Mouse (Mus musculus) layer of hippocampus, postnatal 25 days (tissue): ENCODE measurements around the gene S100a10. TPM values are rescaled to one million over a fixed set of nuclear protein-coding genes. Genes with fewer than 3 reads are reported as not detected.
"Not testable (repeated sequence)": the region's sequence is repeated elsewhere in the genome, so short reads cannot be mapped to it uniquely, and the experiment has no call there.

Source experiments
- DNase-seq, 2 experiments: peaks; one replicate each; pipeline ENCODE4 v3.0.0; 2022; ENCODE audit warnings: mixed read lengths in 2 of 2, low spot score in 1 of 2; ENCODE audit errors: extremely low spot score in 1 of 2
- total RNA-seq, 2 experiments: library from RNA; stranded (reverse); gene quantifications; 2 replicates each; pipeline ENCODE4 v1.2.3; 2021

Gene S100a10
- total RNA-seq, 2 experiments from 2014 or later = 15.0 to 23.5 TPM

GRCm38 (mm10) chr3:93579317-93580038 lies 24.6 kb downstream of the S100a10 start:
- no peak for DNase-seq

DNA sequence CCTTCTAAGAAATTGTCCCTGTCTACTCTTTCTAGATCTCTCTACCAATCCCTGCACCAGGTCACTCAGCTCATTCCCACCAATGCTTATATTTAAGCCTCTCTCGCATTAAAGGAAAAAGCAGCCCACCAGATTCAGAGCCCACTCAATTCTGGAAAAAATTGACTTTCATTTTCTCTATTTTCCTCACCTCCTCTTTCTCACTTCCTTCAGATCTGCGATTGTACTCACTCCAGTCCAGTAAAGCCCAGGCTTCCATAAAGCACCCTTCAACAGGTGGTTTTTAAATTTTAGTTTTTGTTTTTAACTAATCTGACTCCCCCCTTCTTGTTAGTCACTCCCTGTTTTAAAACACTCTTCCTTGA lies 25.1 kb downstream of the S100a10 start:
- no peak for DNase-seq

GRCm38 (mm10) chr3:93580946-93581345 lies 26.1 kb downstream of the S100a10 start:
- DNase-seq = no peak

- DNase-seq = no peak
Observed at GRCm38 (mm10) chr3:93581687-93582086, 26.8 kb downstream of the S100a10 start.

GRCm38 (mm10) chr3:93583056-93583455 lies 28.2 kb downstream of the S100a10 start:
- no peak for DNase-seq

GRCm38 (mm10) chr3:93589629-93590028 lies 34.7 kb downstream of the S100a10 start:
- DNase-seq = no peak

- no peak for DNase-seq
Observed at GRCm38 (mm10) chr3:93590256-93590655, 35.4 kb downstream of the S100a10 start.

DNA sequence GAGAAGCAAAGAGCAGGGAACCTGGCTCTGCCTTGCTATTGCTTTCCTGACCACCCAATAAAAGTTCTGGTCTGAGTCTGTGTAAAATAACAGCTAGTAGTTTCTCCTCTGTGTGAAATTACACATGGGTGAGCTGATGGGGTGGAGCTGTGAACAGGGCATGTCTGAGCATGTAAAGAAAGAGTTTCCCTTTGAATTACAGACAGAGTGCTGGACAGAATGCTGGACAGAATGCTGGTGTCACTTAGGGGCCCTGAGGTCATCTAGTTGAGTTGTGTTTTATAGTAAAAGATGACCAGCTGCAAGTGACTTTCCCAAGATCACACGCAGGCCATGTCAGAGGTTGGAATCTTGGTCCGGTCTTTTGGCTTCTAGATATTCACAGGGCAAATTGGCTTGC lies 37.2 kb downstream of the S100a10 start:
- DNase-seq = no peak

DNA sequence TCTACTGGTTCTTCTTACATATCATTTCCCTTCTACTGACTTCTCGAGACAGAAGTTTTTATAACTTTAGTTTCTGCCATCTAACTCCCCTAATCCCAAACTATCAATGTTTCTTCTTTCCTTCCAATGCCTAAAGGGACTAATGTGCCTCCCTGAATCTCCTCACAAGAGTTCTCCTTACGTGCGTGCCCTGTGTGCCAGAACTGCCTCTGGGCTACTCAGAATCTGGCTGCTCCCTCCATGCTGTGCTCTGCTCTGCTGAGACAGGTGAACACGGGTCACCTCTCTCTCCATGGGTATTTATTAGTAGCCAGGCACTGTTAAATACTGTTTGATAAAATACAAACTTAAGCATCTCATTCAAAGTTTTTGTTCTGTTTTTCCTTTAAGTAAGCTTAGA lies 38.1 kb downstream of the S100a10 start:
- no peak for DNase-seq

DNA sequence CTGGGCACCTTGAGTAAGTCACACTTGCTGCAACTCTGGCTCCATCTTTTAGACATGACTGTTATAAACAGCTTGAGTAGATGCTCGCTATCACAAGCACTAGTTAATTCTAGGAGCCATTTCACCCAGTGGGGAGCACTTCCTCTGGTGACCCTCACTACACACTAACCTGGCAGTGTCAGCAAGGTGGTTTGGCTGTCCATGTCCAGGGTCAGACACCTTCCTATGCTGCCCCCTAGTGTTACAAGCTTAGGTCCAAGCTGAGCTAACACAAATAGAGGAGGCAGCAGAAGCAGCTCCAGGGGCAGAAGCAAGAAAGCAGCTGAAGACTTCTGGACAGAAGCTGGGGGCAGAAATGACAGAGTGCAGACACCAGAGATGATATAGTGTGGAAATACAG lies 38.6 kb downstream of the S100a10 start:
- DNase-seq = no peak

GRCm38 (mm10) chr3:93596632-93597031 lies 41.8 kb downstream of the S100a10 start:
- no peak for DNase-seq

DNA sequence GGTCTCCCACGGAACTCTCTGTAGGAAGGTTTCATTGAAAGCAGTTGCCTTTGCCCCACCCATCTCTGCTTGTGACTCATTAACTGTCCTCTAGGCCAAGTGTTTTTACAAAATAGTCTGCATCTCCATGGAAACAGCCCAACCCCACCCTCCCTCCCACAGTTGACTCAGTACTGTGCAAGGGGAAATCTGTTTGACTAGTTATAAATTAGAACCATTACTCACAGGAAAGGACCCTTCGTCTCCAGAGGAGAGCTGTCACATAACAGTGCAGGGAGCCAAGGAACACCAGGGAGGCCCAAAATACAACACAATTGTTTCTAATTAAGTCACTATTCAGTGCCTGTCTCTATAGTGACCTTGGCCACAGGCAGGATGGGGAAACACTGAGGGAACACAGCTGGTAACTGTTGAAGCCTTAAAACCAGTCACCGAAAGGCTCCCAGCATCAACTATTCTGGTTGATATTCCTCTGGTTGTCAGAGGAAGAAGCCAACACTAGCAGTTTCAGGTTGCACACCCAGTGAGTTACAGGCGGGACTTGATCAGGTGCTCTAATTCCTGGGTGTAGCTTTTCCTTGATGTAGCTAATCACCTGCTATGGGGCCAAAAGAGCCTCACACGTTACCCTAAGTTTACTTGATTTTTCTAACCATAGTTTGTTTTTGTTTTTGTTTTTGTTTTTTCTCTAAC lies 42.5 kb downstream of the S100a10 start:
- DNase-seq = no peak

- no peak for DNase-seq
Observed at GRCm38 (mm10) chr3:93597970-93598369, 43.1 kb downstream of the S100a10 start.

GRCm38 (mm10) chr3:93600206-93600605 lies 45.3 kb downstream of the S100a10 start:
- DNase-seq = no peak

GRCm38 (mm10) chr3:93601903-93602302 lies 47.0 kb downstream of the S100a10 start:
- DNase-seq = no peak

- not testable (repeated sequence) for DNase-seq
Observed at GRCm38 (mm10) chr3:93608970-93609369, 54.1 kb downstream of the S100a10 start.

Other genes starting within 250 kb of the S100a10 start
- gene Hrnr, start 235.3 kb upstream of the S100a10 start, total RNA-seq = not detected
- gene Rptn, start 161.4 kb upstream of the S100a10 start, total RNA-seq = not detected
- gene Tchh, start 112.8 kb upstream of the S100a10 start, total RNA-seq = under 1 TPM; 0.81 to 0.92 TPM
- gene Tchhl1, start 86.3 kb upstream of the S100a10 start, total RNA-seq = not detected
- gene S100a11, start 34.6 kb upstream of the S100a10 start, total RNA-seq = 1 to 10 TPM; 6.1 to 8.5 TPM
- not detected for gene Tdpoz2, start 97.6 kb downstream of the S100a10 start, total RNA-seq
- gene Tdpoz1, start 121.2 kb downstream of the S100a10 start, total RNA-seq = not detected
- gene Gm37596, start 138.0 kb downstream of the S100a10 start, total RNA-seq = not detected
- not detected for gene Gm5773, start 217.9 kb downstream of the S100a10 start, total RNA-seq
- not detected for gene Tdpoz4, start 241.3 kb downstream of the S100a10 start, total RNA-seq